Comparison of ENCODE assay signal across 4 mouse cellular contexts in genomic region chr14:48013431-48013830, GRCm38 (mm10).
"Had no signal": no experiment of that assay in that cellular context is flagged by ENCODE, and none has a peak within 500 bp of the region (broad histone marks: within the 10 kb centered on the region; RNA-seq: fewer than 3 reads in every experiment).

No protein-coding gene starts in this region.

- DNase-seq: kidney, adult 2 months; lung, adult 18-20 months; right cerebral cortex, postnatal 14 days; thymus, postnatal 36 days had no signal
